Mouse (Mus musculus) midbrain, postnatal 0 days (tissue): Measurements from ENCODE around the gene Slc27a1. TPM values are rescaled to one million over a fixed set of nuclear protein-coding genes. Genes with fewer than 3 reads are reported as not detected.

Experiments
- ATAC-seq: fragments of 200-750 bp; cut with Nextera tagmentation; 2 replicates; pipeline ENCODE4 v1.8.0; 2017; ENCODE audit warnings: moderate number of reproducible peaks, mild to moderate bottlenecking, moderate TSS enrichment, moderate library complexity; ENCODE audit not compliant: low FRiP score
- DNase-seq: peaks from one replicate; pipeline ENCODE4 v3.0.0-alpha.2; 2015; ENCODE audit warnings: low spot score
- H3K27ac ChIP-seq: fragments of 300-500 bp; sonication (generic); 2 replicates; pipeline ENCODE4 v1.5.1; 2014; ENCODE audit warnings: low read depth, mild to moderate bottlenecking, low read length, mixed read lengths
- H3K27me3 ChIP-seq: fragments of 300-500 bp; sonication (generic); 2 replicates; pipeline ENCODE4 v1.6.1; 2014; ENCODE audit warnings: low read length, control low read depth, mixed read lengths; ENCODE audit not compliant: insufficient read depth
- H3K36me3 ChIP-seq: fragments of 300-500 bp; sonication (generic); 2 replicates; pipeline ENCODE4 v1.6.1; 2014; ENCODE audit warnings: low read length, control low read depth, mixed read lengths; ENCODE audit not compliant: insufficient read depth
- H3K4me1 ChIP-seq: fragments of 300-500 bp; sonication (generic); 2 replicates; pipeline ENCODE4 v1.6.1; 2014; ENCODE audit warnings: mild to moderate bottlenecking, control low read depth, antibody characterized with exemption, low read length, mixed read lengths; ENCODE audit not compliant: insufficient read depth
- H3K4me2 ChIP-seq: fragments of 300-500 bp; sonication (generic); 2 replicates; pipeline ENCODE4 v1.6.1; 2014; ENCODE audit warnings: low read depth, mild to moderate bottlenecking, low read length, mixed read lengths; ENCODE audit not compliant: poor library complexity, severe bottlenecking
- H3K4me3 ChIP-seq: fragments of 300-500 bp; sonication (generic); 2 replicates; pipeline ENCODE4 v1.5.1; 2014; ENCODE audit warnings: low read depth, mild to moderate bottlenecking, low read length, moderate library complexity
- H3K9ac ChIP-seq: fragments of 300-500 bp; sonication (generic); replicated peaks from 2 replicates; pipeline ENCODE4 v1.6.1; 2014; ENCODE audit warnings: mild to moderate bottlenecking, low read length, moderate library complexity, mixed read lengths; ENCODE audit not compliant: poor library complexity, severe bottlenecking
- H3K9me3 ChIP-seq: fragments of 300-500 bp; sonication (generic); 2 replicates; pipeline ENCODE4 v1.6.1; 2016; ENCODE audit warnings: low read length, control low read depth
- CTCF ChIP-seq: IDR thresholded peaks from 2 replicates; pipeline ENCODE4 v1.5.1; 2016; ENCODE audit warnings: antibody characterized with exemption, mild to moderate bottlenecking
- WGBS: fragments of 180-500 bp; shearing (Covaris S2); extraction: QIAGEN DNeasy Blood & Tissue Kit; methylation state at CpG from one replicate; pipeline ENCODE4 v1.1.7; 2014; 5-methylcytosine and 5-hydroxymethylcytosine counted together
- polyA plus RNA-seq: library from polyadenylated mRNA; unstranded; fragments of >200 nt; fragmentation: Nextera tagmentation; extraction: Ambion mirVana; gene quantifications from 2 replicates; pipeline ENCODE4 v1.2.1, GENCODE M21; 2015
- total RNA-seq: library from RNA; depleted of rRNA; stranded (reverse); fragments of >200 nt; gene quantifications from 2 replicates; pipeline ENCODE4 v1.2.3, GENCODE M21; 2014

Slc27a1 gene
- total and polyA plus RNA-seq, 2 experiments from 2014 or later = 99.7 to 160 TPM

DNA sequence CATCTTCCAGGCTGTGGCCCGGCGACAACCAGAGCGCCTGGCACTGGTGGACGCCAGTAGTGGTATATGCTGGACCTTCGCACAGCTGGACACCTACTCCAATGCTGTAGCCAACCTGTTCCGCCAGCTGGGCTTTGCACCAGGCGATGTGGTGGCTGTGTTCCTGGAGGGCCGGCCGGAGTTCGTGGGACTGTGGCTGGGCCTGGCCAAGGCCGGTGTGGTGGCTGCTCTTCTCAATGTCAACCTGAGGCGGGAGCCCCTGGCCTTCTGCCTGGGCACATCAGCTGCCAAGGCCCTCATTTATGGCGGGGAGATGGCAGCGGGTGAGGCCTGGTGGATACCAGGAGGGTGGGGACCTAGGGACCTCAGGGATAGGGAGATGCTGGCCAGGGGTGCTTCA is 10.8 kb downstream of the Slc27a1 start:
- Histone ChIP-seq H3K4me2 (no peak overlapping the region), H3K27me3 (no peaks in the 10 kb centered on the region), H3K9ac (no peak overlapping the region), H3K4me3 (no peak overlapping the region), H3K27ac (no peak overlapping the region), H3K9me3 (no peaks in the 10 kb centered on the region), H3K36me3 (peaks cover 21% of the 10 kb centered on the region), H3K4me1 (no peaks in the 10 kb centered on the region)
- no peak for TF ChIP-seq CTCF
- WGBS = 78% methylated on average over 14 of the region's 14 CpGs
- ATAC-seq (no peak), DNase-seq (no peak)

DNA sequence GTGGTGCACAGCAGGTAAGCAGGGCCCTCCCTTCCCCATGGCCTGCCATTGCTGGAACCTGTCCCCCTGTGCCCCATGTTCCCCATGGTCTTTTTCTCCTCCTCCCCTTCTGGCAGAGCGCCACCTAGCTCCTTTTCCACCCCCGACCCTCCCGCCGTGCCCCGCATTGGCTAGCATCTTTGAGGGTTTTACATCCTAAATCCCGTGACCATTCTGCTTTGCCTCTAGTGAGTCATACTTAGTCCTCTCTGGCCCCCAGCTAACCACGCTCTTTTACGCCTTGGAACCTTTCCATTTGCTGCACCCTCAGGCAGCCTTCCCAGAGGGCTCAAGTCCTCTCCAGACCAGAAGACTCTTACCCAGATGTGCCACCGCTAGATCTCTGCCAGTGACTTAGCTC is 11.5 kb downstream of the Slc27a1 start:
- Histone ChIP-seq H3K9ac (no peak overlapping the region), H3K27ac (no peak overlapping the region), H3K4me3 (no peak overlapping the region), H3K9me3 (no peaks in the 10 kb centered on the region), H3K4me2 (no peak overlapping the region), H3K27me3 (no peaks in the 10 kb centered on the region), H3K4me1 (no peaks in the 10 kb centered on the region), H3K36me3 (peaks cover 29% of the 10 kb centered on the region)
- DNase-seq = peak; percentile 39
- no peak; the same call in 1 of the 2 replicates for ATAC-seq
- no peak for TF ChIP-seq CTCF
- WGBS = 24% methylated on average over 9 of the region's 9 CpGs

DNA sequence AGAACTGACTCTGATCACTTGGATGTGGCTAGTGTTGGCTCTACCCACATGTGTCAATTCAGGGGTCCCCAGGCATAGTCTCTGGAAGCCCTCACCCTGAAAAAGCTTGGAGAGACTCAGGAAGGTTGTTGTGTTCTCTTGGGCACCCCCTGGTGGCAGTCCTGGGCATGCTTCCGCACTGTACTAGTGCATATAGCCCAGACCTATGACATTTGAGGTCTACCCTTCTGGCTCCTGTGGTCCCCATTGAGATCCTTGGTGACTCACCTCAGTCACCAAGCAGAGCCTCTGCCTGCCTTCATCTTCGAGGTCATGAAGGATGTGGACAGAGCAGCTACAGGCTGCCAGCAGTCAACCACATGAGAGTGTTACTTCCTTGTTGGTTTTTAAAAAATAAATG is 18.2 kb downstream of the Slc27a1 start:
- TF ChIP-seq CTCF = peak; percentile 80
- Histone ChIP-seq H3K9ac (no peak overlapping the region), H3K36me3 (peaks cover 33% of the 10 kb centered on the region), H3K27ac (no peak overlapping the region), H3K4me1 (0 out of 2 replicates have a peak, but pooled peaks cover 4% of the 10 kb centered on the region), H3K4me3 (no peak overlapping the region), H3K27me3 (no peaks in the 10 kb centered on the region), H3K4me2 (no peak overlapping the region), H3K9me3 (no peaks in the 10 kb centered on the region)
- DNase-seq (peak; percentile 54), ATAC-seq (no peak)
- WGBS = 74% methylated on average over 2 of the region's 2 CpGs

GRCm38 (mm10) chr8:71588762-71589161 is 20.1 kb downstream of the Slc27a1 start:
- 74% methylated on average over 3 of the region's 3 CpGs for WGBS
- ATAC-seq = no peak

GRCm38 (mm10) chr8:71591017-71591416 is 22.3 kb downstream of the Slc27a1 start:
- H3K27ac ChIP-seq = peak overlapping the region; percentile 98
- H3K4me3 ChIP-seq = peak overlapping the region; percentile 82
- TF ChIP-seq CTCF = no peak
- peak overlapping the region; percentile 95 for H3K4me2 ChIP-seq
- WGBS = 17% methylated on average over 5 of the region's 5 CpGs
- peak overlapping the region; percentile 87 for H3K9ac ChIP-seq
- no peaks in the 10 kb centered on the region for H3K9me3 ChIP-seq
- DNase-seq (no peak), ATAC-seq (no peak)
- H3K27me3 ChIP-seq = no peaks in the 10 kb centered on the region
- peaks cover 10% of the 10 kb centered on the region for H3K4me1 ChIP-seq
- H3K36me3 ChIP-seq = peaks cover 6% of the 10 kb centered on the region

More at GRCm38 (mm10) chr8:71588762-71589161, 20.1 kb downstream of the Slc27a1 start:
- no peak for DNase-seq
- TF ChIP-seq CTCF = no peak
- no peaks in the 10 kb centered on the region for H3K27me3 ChIP-seq
- peaks cover 28% of the 10 kb centered on the region for H3K36me3 ChIP-seq
- peaks cover 10% of the 10 kb centered on the region for H3K4me1 ChIP-seq
- no peak overlapping the region for H3K4me2 ChIP-seq
- no peaks in the 10 kb centered on the region for H3K9me3 ChIP-seq
- no peak overlapping the region for H3K27ac ChIP-seq
- no peak overlapping the region for H3K4me3 ChIP-seq
- H3K9ac ChIP-seq = no peak overlapping the region

- TF ChIP-seq CTCF = no peak; the same call in none of the 2 replicates
- DNase-seq = peak; percentile 97
- ATAC-seq = peak; percentile 89
- Histone ChIP-seq H3K27ac (peak within 1 kb of the TSS; percentile 98), H3K4me1 (peaks cover 10% of the 10 kb centered on the region), H3K9ac (peak within 1 kb of the TSS; percentile 87), H3K4me3 (peak within 1 kb of the TSS; percentile 82), H3K9me3 (no peaks in the 10 kb centered on the region), H3K27me3 (no peaks in the 10 kb centered on the region), H3K4me2 (peak within 1 kb of the TSS; percentile 95), H3K36me3 (peaks cover 4% of the 10 kb centered on the region)
- under 1% methylated on average over 69 of the region's 71 CpGs for WGBS
Observed at GRCm38 (mm10) chr8:71591471-71592373, 23.0 kb downstream of the Slc27a1 start, which contains the start of gene Pgls. Pgls (plus strand) TSS chr8:71592176.
